Mouse (Mus musculus) right cerebral cortex, postnatal 14 days (tissue): Measurements from ENCODE around the gene Platr25.
"Not testable (repeated sequence)": the region's sequence is repeated elsewhere in the genome, so short reads cannot be mapped to it uniquely, and the experiment has no call there.

ENCODE experiments used
- DNase-seq: peaks from one replicate; pipeline ENCODE4 v3.0.0; 2022

The Platr25 gene

GRCm38 (mm10) chr13:62760432-62761415 is at the start of gene Platr25:
Gene Platr25, minus strand, starts transcription at chr13:62760709.
- peak; percentile 6 for DNase-seq

- not testable (repeated sequence) for DNase-seq
Measured at GRCm38 (mm10) chr13:62807981-62808380, 47.5 kb upstream of the Platr25 start.

- not testable (repeated sequence) for DNase-seq
Measured at GRCm38 (mm10) chr13:62786135-62786493, 25.6 kb upstream of the Platr25 start.

GRCm38 (mm10) chr13:62785199-62786134 is 25.0 kb upstream of the Platr25 start, which contains the start of gene Gm5141:
Gene Gm5141, minus strand, starts transcription at chr13:62785808.
- DNase-seq = peak; percentile 25

- DNase-seq = peak; percentile 26
Measured at GRCm38 (mm10) chr13:62763806-62764205, 3.3 kb upstream of the Platr25 start.

- no peak for DNase-seq
Measured at GRCm38 (mm10) chr13:62733322-62733721, 27.2 kb downstream of the Platr25 start.

- not testable (repeated sequence) for DNase-seq
Measured at GRCm38 (mm10) chr13:62712611-62713010, 47.9 kb downstream of the Platr25 start.

- not testable (repeated sequence) for DNase-seq
Measured at GRCm38 (mm10) chr13:62685287-62685648, 75.2 kb downstream of the Platr25 start.

- peak; percentile 17 for DNase-seq
Measured at GRCm38 (mm10) chr13:62684608-62685286, 75.8 kb downstream of the Platr25 start.

GRCm38 (mm10) chr13:62653369-62653743 is 107.2 kb downstream of the Platr25 start:
- DNase-seq = no peak

GRCm38 (mm10) chr13:62652681-62653368 is 107.7 kb downstream of the Platr25 start:
- peak; percentile 41 for DNase-seq

- DNase-seq = peak; percentile 6
Measured at GRCm38 (mm10) chr13:62627071-62627470, 133.4 kb downstream of the Platr25 start.

GRCm38 (mm10) chr13:62624277-62624665 is 136.2 kb downstream of the Platr25 start:
- not testable (repeated sequence) for DNase-seq

GRCm38 (mm10) chr13:62623577-62624276 is 136.8 kb downstream of the Platr25 start, which contains the start of gene 6720489N17Rik:
Gene 6720489N17Rik, minus strand, starts transcription at chr13:62624182.
- peak; percentile 57 for DNase-seq
